18 mouse cellular contexts compared by ENCODE assay signal in the genomic region with DNA sequence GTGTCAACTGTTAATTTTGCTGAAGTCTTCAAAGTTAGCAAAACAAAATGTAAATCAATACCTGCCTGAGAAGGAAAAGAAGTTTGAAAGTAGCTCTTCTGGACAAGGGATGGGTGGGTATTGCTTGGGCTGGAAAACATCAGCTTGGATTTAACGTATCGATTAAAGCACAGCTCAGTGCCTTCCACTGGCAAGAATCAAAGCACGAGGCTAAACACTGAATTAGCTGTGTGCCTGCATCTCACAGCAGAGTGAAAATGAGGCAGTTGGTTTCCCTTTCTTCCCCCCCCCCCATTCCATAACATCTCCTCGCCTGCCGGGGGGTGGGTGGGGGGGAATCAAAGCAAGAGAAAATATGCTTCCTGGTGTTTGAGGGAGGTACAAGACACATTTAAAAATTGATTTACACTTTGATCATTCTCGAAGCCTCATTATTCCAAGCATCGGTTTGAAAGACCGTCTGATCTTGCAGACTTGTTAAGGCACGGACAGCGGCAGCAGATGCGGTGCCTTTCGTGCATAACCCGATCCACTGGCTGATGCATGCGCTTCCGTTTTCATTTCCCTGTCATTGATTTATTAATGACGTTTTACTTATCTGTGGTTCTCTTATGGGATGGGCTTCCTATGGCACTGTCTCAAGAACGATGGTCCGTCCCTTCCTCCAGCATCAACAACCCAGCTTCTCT.
"Had no signal": no experiment of that assay in that cellular context is flagged by ENCODE, and none has a peak within 500 bp of the region (broad histone marks: within the 10 kb centered on the region; RNA-seq: fewer than 3 reads in every experiment).

No protein-coding gene starts in this region.

- H3K27me3 ChIP-seq: intestine, embryonic 15.5 days; kidney, embryonic 15.5 days; liver, embryonic 13.5 days; megakaryocyte, embryonic 14.5 days; midbrain, embryonic 12.5 days had no signal

- H3K36me3 ChIP-seq: intestine, embryonic 15.5 days; kidney, embryonic 15.5 days; liver, embryonic 13.5 days; midbrain, embryonic 12.5 days had no signal

- H3K9me3 ChIP-seq: intestine, embryonic 15.5 days; kidney, embryonic 15.5 days; liver, embryonic 13.5 days; megakaryocyte, embryonic 14.5 days; midbrain, embryonic 12.5 days had no signal

- H3K27ac ChIP-seq: intestine, embryonic 15.5 days; kidney, embryonic 15.5 days; left cerebral cortex, adult 2 months; liver, embryonic 13.5 days; midbrain, embryonic 12.5 days; stomach, postnatal 0 days had no signal

- H3K9ac ChIP-seq: intestine, embryonic 15.5 days; kidney, embryonic 15.5 days; liver, embryonic 13.5 days; midbrain, embryonic 12.5 days had no signal

- DNase-seq: kidney, adult 11 months; kidney, adult 8-10 months; kidney, postnatal 10 days; kidney, postnatal 36 days; layer of hippocampus, postnatal 36 days; liver, embryonic 13.5 days; lung, postnatal 36 days; right cerebral cortex, postnatal 14 days; right cerebral cortex, postnatal 4 days; thymus, adult 2 months; thymus, postnatal 14 days; thymus, postnatal 4 days had no signal

- H3K4me1 ChIP-seq: intestine, embryonic 15.5 days; kidney, embryonic 15.5 days; liver, embryonic 13.5 days; megakaryocyte, embryonic 14.5 days; midbrain, embryonic 12.5 days had no signal

- H3K4me3 ChIP-seq: intestine, embryonic 15.5 days; kidney, embryonic 15.5 days; left cerebral cortex, adult 2 months; liver, embryonic 13.5 days; megakaryocyte, embryonic 14.5 days; midbrain, embryonic 12.5 days had no signal

- H3K4me2 ChIP-seq: intestine, embryonic 15.5 days; kidney, embryonic 15.5 days; liver, embryonic 13.5 days; midbrain, embryonic 12.5 days had no signal

- ATAC-seq: intestine, embryonic 15.5 days had no signal
